Mouse (Mus musculus): ENCODE measurements around the gene Pip4k2b.

DNA sequence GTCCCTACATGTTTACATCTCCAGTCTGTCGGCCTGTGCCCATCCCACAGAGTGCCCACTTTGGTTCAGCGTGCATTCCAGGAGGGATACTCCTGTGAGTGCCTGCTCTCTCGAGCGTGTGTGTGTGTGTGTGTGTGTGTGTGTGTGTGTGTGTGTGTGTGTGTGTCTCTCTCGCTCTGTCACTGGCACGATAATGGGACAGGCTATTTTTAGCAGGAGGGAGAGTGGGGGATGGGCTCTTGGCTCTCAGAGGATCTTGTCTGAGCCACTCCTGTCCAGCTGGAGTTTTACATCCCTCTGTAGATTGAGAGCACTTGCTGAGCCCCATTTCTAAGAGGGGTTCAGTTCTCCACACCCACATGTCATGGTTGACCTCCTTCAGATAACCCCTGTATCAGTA is 74.7 kb downstream of the Pip4k2b start:
- TF ChIP-seq POLR2A (IDR thresholded peaks at IDR 0.05; ENCODE audit: low read depth, low read length) (no peak; the same call in 1 of the 2 replicates), NRF1 (IDR thresholded peaks at IDR 0.05; ENCODE audit: low read depth, low read length) (no peak), SIN3A (IDR thresholded peaks at IDR 0.05; ENCODE audit: low read length) (no peak), ETS1 (conservative IDR thresholded peaks at IDR 0.05; ENCODE audit: low read depth, low read length) (no peak), CHD1 (IDR thresholded peaks at IDR 0.05; ENCODE audit: low read depth, low read length) (no peak), CTCF (conservative IDR thresholded peaks at IDR 0.05 in 1 of 2, IDR thresholded peaks at IDR 0.05 in 1 of 2; ENCODE audit: low read depth in 2 of 2, low read length in 2 of 2) (no peak), MXI1 (IDR thresholded peaks at IDR 0.05; ENCODE audit: low read depth, low read length) (no peak), SMC3 (IDR thresholded peaks at IDR 0.05; ENCODE audit: low read depth, low read length) (no peak)
